ENCODE assay signal across 10 mouse cellular contexts in genomic region chr7:17055287-17055946, GRCm38 (mm10). TPM values are rescaled to one million over a fixed set of nuclear protein-coding genes. Genes with fewer than 3 reads are reported as not detected.
DNase-seq lines count a peak whose midpoint lies in the region; ATAC-seq and TF ChIP-seq lines count a peak whose summit lies in the region.
"Had no signal": no experiment of that assay in that cellular context is flagged by ENCODE, and none has a peak within 500 bp of the region (broad histone marks: within the 10 kb centered on the region; RNA-seq: fewer than 3 reads in every experiment).

No protein-coding gene starts in this region.

- WGBS in limb, embryonic 14.5 days: 97% methylated on average over 4 of the region's 4 CpGs
- 90% methylated on average over 4 of the region's 4 CpGs for WGBS in stomach, postnatal 0 days

- H3K9me3 ChIP-seq in limb, embryonic 14.5 days (ENCODE audit: control insufficient read depth, low read length): no peaks in the 10 kb centered on the region
- H3K9me3 ChIP-seq in stomach, postnatal 0 days (ENCODE audit: control insufficient read depth, low read length): no peaks in the 10 kb centered on the region

- TF ChIP-seq EP300 in stomach, postnatal 0 days (optimal IDR thresholded peaks at IDR 0.05): no peak

- H3K27me3 ChIP-seq in testis, adult 2 months (ENCODE audit: control insufficient read depth, insufficient read depth, low read length): no peaks in the 10 kb centered on the region
- no peaks in the 10 kb centered on the region for H3K27me3 ChIP-seq in limb, embryonic 14.5 days (ENCODE audit: control insufficient read depth, insufficient read depth, low read length)
- H3K27me3 ChIP-seq in stomach, postnatal 0 days (ENCODE audit: control insufficient read depth, insufficient read depth, low read length): no peaks in the 10 kb centered on the region

- H3K4me3 ChIP-seq in gastrocnemius, adult 2 months: peak overlapping the region; percentile 78
- H3K4me3 ChIP-seq in testis, adult 2 months (ENCODE audit: control insufficient read depth, low read depth, low read length): peak overlapping the region; percentile 67
- H3K4me3 ChIP-seq in limb, embryonic 14.5 days (replicated peaks; ENCODE audit: low read length): peak overlapping the region; percentile 43
- peak overlapping the region; percentile 48; the same call in 1 of the 2 replicates for H3K4me3 ChIP-seq in stomach, postnatal 0 days (ENCODE audit: low read depth, low read length)

- H3K4me1 ChIP-seq in testis, adult 2 months (ENCODE audit: control insufficient read depth, insufficient read depth, low read length): peaks cover 36% of the 10 kb centered on the region
- peaks cover 47% of the 10 kb centered on the region for H3K4me1 ChIP-seq in limb, embryonic 14.5 days (ENCODE audit: control insufficient read depth, insufficient read depth, low read length)
- peaks cover 6% of the 10 kb centered on the region for H3K4me1 ChIP-seq in stomach, postnatal 0 days (replicated peaks; ENCODE audit: control insufficient read depth, insufficient read depth)

- no peak for ATAC-seq in limb, embryonic 14.5 days (ENCODE audit: low FRiP score, low read depth)
- ATAC-seq in stomach, postnatal 0 days (ENCODE audit: low FRiP score, low TSS enrichment): no peak

- DNase-seq in gastrocnemius, adult 2 months: no peak
- no peak for DNase-seq in gastrocnemius, postnatal 36 days
- DNase-seq in testis, postnatal 14 days (ENCODE audit: low spot score): no peak
- DNase-seq in limb, embryonic 14.5 days (ENCODE audit: low spot score): no peak
- DNase-seq in stomach, postnatal 0 days (ENCODE audit: low spot score): no peak
- DNase-seq in right cerebral cortex, adult 18-20 months: no peak
- DNase-seq in kidney, postnatal 25 days: no peak

- no peaks in the 10 kb centered on the region for H3K36me3 ChIP-seq in testis, adult 2 months (ENCODE audit: control insufficient read depth, insufficient read depth, low read length)
- H3K36me3 ChIP-seq in limb, embryonic 14.5 days (ENCODE audit: control insufficient read depth, insufficient read depth, low read length): peaks cover 25% of the 10 kb centered on the region
- H3K36me3 ChIP-seq in stomach, postnatal 0 days (ENCODE audit: control insufficient read depth, insufficient read depth, low read length): peaks cover 7% of the 10 kb centered on the region; the same call in 1 of the 2 replicates

- peak overlapping the region; percentile 93 for H3K27ac ChIP-seq in gastrocnemius, adult 2 months
- H3K27ac ChIP-seq in testis, adult 2 months (ENCODE audit: control insufficient read depth, insufficient read depth, low read depth, low read length): peak overlapping the region; percentile 9; the same call in 1 of the 2 replicates
- no peak overlapping the region for H3K27ac ChIP-seq in limb, embryonic 14.5 days (replicated peaks; ENCODE audit: low read depth, low read length)
- peak overlapping the region; percentile 99; the same call in 1 of the 2 replicates for H3K27ac ChIP-seq in stomach, postnatal 0 days (replicated peaks)

- no peak overlapping the region for H3K9ac ChIP-seq in limb, embryonic 14.5 days (ENCODE audit: low read depth, low read length, severe bottlenecking)
- no peak overlapping the region for H3K9ac ChIP-seq in stomach, postnatal 0 days (ENCODE audit: low read length)

- peak overlapping the region; percentile 80 for H3K4me2 ChIP-seq in limb, embryonic 14.5 days (replicated peaks; ENCODE audit: low read depth, low read length, severe bottlenecking)
- H3K4me2 ChIP-seq in stomach, postnatal 0 days (replicated peaks; ENCODE audit: low read depth): peak overlapping the region; percentile 86

- no peak for TF ChIP-seq CTCF in gastrocnemius, adult 2 months (IDR thresholded peaks at IDR 0.05)
- no peak for TF ChIP-seq CTCF in testis, adult 2 months (IDR thresholded peaks at IDR 0.05; ENCODE audit: control insufficient read depth, insufficient read depth, insufficient replicate concordance, low read depth, low read length)
- TF ChIP-seq CTCF in stomach, postnatal 0 days (IDR thresholded peaks at IDR 0.05; ENCODE audit: low read depth): no peak

- intact Hi-C loops in gastrocnemius, adult 2 months (cut with DNase I): loop anchor here (10.0 kb wide), 1 partner anchor 1131 kb away; the partner anchor contains the start of gene Selenow
- intact Hi-C loops in gastrocnemius, postnatal 36 days (cut with DNase I): no loop called here

- TF ChIP-seq POLR2A in testis, adult 2 months (IDR thresholded peaks at IDR 0.05; ENCODE audit: control insufficient read depth, low read depth, low read length): no peak
- TF ChIP-seq POLR2A in limb, embryonic 14.5 days (IDR thresholded peaks at IDR 0.05; ENCODE audit: borderline replicate concordance, extremely low read depth, insufficient read depth, insufficient read length): no peak

RNA-seq across cellular contexts. Expression of gene Hif3a, which starts 6.8 kb away (rescaled TPM):
- 1 to 10 TPM in 1 of 2 experiments, under 1 TPM in 1; 0.84 to 1.6 TPM for total RNA-seq in gastrocnemius, adult 2 months (2021)
- 1 to 10 TPM; 1.2 to 1.3 TPM for total RNA-seq in gastrocnemius, postnatal 36 days (2021)
- polyA plus RNA-seq in testis, adult 2 months (2012; rRNA removed): 4.4 and 6.9 TPM in 2 replicates
- polyA plus RNA-seq in limb, embryonic 14.5 days (2012; rRNA removed): 28.2 and 39.6 TPM in 2 replicates
- polyA plus RNA-seq in limb, embryonic 14.5 days (2014; fragmentation: Nextera tagmentation; extraction: Ambion mirVana): 23.7 and 26.6 TPM in 2 replicates
- polyA plus RNA-seq in stomach, postnatal 0 days (2015; fragmentation: Nextera tagmentation; extraction: Ambion mirVana): 3.4 and 4.0 TPM in 2 replicates
- total RNA-seq: neutrophil, adult 5-6 weeks had no signal

RNA-seq across cellular contexts. Expression of gene Psg16, which starts 18.4 kb away (rescaled TPM):
- under 1 TPM; 0.08 to 0.14 TPM for total RNA-seq in gastrocnemius, adult 2 months (2021)
- under 1 TPM; 0.07 to 0.13 TPM for total RNA-seq in gastrocnemius, postnatal 36 days (2021)
- polyA plus RNA-seq in testis, adult 2 months (2012; rRNA removed): 0.16 and 0.19 TPM in 2 replicates
- polyA plus RNA-seq in limb, embryonic 14.5 days (2012; rRNA removed): 0.23 TPM in 2 replicates
- 0.12 and 0.33 TPM in 2 replicates for polyA plus RNA-seq in limb, embryonic 14.5 days (2014; fragmentation: Nextera tagmentation; extraction: Ambion mirVana)
- polyA plus RNA-seq in stomach, postnatal 0 days (2015; fragmentation: Nextera tagmentation; extraction: Ambion mirVana): 0.05 and 0.12 TPM in 2 replicates
- polyA plus RNA-seq: gonadal fat pad, adult 2 months had no signal

RNA-seq across cellular contexts. Expression of gene Ppp5c, which starts 27.7 kb away (rescaled TPM):
- total RNA-seq in gastrocnemius, adult 2 months (2021): 10 to 100 TPM; 64.8 to 65.8 TPM
- total RNA-seq in gastrocnemius, postnatal 36 days (2021): 10 to 100 TPM; 62.4 to 62.7 TPM
- polyA plus RNA-seq in testis, adult 2 months (2012; rRNA removed): 80.7 and 84.7 TPM in 2 replicates
- polyA plus RNA-seq in limb, embryonic 14.5 days (2012; rRNA removed): 193 and 237 TPM in 2 replicates
- 100 and 105 TPM in 2 replicates for polyA plus RNA-seq in limb, embryonic 14.5 days (2014; fragmentation: Nextera tagmentation; extraction: Ambion mirVana)
- 51.6 and 57.5 TPM in 2 replicates for polyA plus RNA-seq in stomach, postnatal 0 days (2015; fragmentation: Nextera tagmentation; extraction: Ambion mirVana)
